Mouse (Mus musculus): ENCODE measurements around the gene Enpp7. TPM values are rescaled to one million over a fixed set of nuclear protein-coding genes. Genes with fewer than 3 reads are reported as not detected.

Enpp7 gene
- polyA plus RNA-seq, 1 experiment from 2014 or later: not detected

DNA sequence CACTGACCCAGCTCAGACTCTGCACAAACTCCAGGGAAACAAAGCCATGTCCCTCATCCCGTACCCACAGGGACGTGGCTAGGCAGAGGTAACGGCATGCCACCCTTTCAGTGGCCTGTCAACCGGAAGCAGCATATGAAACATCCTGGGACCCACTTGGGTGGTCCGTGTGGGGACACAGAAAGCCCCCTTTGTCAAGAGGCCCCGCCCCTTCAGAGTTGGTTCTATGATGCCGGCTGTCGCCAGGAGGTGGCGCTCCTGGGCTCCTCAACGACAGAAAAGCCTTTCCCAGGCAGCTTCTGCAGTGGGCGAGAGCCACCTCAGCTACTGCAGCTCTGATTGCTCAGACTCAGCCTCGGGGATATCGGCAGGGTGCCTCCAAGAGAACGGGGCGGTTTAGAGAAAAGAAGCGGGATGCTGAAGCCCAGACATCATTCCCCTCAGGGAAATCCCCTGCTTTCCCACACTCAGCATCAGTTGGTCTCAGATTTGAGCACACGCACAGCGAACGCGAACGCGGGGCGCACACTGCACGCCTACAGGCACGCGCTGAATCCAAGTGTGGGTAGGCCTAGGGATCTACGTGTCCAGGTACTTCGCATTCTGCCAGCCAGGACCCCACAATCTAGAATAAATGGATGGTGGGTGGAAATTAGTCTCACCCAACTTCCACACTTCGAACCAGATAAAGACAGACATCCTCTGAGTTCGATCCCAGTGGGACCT is 10.7 kb downstream of the Enpp7 start:
- peaks cover 19% of the 10 kb centered on the region for H3K27me3 ChIP-seq
- peak; percentile 96 for TF ChIP-seq CTCF (IDR thresholded peaks at IDR 0.05)
- no peak for DNase-seq (ENCODE audit: low read depth, low spot score)
- no peak for ATAC-seq
- ChIA-PET POLR2A (interaction anchor here (0.8 kb wide), 1 partner anchor 53 kb away, joined by 3 read pairs; no protein-coding TSS in a partner anchor), CTCF (interaction anchor here (0.7 to 1.4 kb wide), 6 partner anchors 19 to 61 kb away, joined by 3 to 4 read pairs (median 3); no protein-coding TSS in a partner anchor)
- in situ Hi-C loops (cut with MboI; ENCODE audit: low pct_unique_long_range_greater_than_20kb): no loop called here

DNA sequence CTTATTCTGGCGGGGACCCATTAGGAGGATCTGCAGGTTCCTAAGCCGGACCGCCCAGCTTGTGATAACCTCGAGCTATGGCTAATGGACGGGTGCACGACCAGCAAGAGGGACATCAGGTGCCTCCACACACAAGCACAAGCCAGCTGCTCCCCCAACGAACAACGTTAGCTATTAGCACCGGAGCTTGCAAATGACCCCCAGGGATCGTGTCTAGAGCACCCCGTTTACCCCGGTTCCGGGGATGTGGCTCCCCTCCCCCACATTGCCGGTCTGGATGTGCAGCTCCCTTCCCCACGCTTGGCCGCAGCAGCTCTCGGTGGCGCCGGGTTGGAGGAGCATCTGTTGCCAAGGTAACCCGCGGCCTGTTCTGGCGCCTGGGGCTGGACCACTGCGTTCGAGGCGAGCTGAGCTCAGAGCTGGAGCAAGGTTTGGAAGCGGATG is 11.4 kb downstream of the Enpp7 start:
- peaks cover 19% of the 10 kb centered on the region for H3K27me3 ChIP-seq
- POLR2A ChIA-PET: no interaction called here
- in situ Hi-C loops (cut with MboI; ENCODE audit: low pct_unique_long_range_greater_than_20kb): no loop called here
- DNase-seq (ENCODE audit: low read depth, low spot score) (no peak), ATAC-seq (no peak)
- CTCF ChIA-PET: interaction anchor here (0.9 to 1.4 kb wide), 4 partner anchors 18 to 61 kb away, joined by 3 to 4 read pairs (median 4); no protein-coding TSS in a partner anchor
- TF ChIP-seq CTCF (IDR thresholded peaks at IDR 0.05): no peak

DNA sequence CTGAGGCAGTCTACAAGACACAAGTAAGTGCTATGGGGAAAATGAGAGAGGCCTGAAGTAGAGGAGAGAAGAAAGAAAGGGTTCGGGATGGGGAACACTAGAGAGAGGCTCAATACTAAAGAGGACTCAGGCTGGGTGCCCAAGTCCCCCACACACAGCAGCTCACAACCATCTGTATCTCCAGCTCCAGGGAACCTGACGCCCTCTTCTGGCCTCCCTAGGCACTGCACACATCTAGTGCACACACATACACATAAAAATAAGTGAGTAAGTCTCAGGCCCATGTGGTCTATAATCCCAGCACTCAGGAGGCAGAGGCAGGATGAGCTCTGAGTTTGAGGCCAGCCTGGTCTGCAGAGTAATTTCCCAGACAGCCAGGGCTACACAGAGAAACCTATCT is 12.9 kb downstream of the Enpp7 start:
- no peak for TF ChIP-seq CTCF (IDR thresholded peaks at IDR 0.05)
- DNase-seq (ENCODE audit: low read depth, low spot score) (no peak), ATAC-seq (no peak)
- ChIA-PET CTCF (no interaction called here), POLR2A (no interaction called here)
- in situ Hi-C loops (cut with MboI; ENCODE audit: low pct_unique_long_range_greater_than_20kb): no loop called here
- peaks cover 9% of the 10 kb centered on the region for H3K27me3 ChIP-seq

DNA sequence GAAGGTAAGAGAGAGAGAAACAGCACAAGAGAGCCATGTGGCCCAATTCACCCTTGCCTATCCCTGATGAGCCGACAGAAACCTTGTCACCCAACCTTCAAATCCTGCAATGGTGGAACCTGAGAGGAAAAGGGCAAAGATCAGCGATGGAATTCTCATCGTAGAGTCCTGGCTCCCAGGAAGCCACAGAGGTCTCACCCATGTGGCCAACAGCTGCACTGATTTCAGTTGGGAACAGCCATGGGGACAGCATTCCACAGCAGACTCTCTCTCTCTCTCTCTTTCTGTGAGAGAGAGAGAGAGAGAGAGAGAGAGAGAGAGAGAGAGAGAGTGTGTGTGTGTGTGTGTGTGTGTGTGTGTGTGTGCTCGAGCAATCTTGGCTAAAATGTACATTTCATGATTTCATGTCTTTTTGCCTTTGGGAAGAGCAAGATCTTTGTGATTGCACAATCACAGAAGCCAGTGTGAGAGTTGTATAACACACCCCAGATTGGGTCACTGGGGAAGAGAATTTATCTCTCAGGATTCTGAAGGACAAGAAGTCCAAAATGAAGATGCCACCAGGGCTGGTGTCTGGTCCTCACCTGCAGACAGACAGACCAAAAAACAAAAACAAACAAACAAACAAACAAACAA is 13.6 kb downstream of the Enpp7 start:
- H3K27me3 ChIP-seq: peaks cover 3% of the 10 kb centered on the region
- DNase-seq (ENCODE audit: low read depth, low spot score) (no peak), ATAC-seq (no peak)
- CTCF ChIA-PET: no interaction called here
- POLR2A ChIA-PET: no interaction called here
- no peak for TF ChIP-seq CTCF (IDR thresholded peaks at IDR 0.05)
- in situ Hi-C loops (cut with MboI; ENCODE audit: low pct_unique_long_range_greater_than_20kb): no loop called here

DNA sequence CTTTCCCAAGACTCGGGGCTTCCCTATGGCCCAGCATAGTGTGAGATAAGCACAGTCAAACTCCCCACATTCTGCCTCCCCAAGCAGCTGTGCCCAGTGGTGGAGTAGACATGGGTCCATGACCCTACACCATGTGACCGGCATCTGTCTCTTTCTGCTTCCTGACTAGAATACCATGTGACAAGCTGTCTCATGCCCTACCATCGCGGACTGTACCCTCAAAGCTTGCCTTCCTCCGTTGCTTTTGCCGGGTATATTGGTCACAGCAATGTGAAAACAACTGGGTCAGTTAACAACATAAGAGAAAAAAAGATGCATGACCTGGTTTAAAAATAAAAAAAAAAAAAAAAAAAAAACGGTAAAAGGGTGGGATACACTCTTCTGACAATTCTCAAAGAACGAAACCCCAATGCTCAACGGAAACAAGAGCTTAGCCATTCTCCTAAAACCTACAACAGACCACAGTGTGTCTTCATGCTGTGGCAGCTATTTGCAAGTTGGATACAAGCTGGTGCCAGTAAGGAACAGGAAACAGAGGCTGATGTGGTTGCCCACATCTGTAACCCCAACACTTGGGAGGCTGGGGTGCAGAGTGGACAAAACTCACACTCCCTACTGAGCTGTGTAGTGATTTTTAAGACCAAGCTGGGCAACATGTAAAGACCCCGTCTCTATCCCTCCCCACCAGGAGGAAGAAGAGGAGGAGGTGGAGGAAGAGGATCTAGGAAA is 17.7 kb downstream of the Enpp7 start:
- in situ Hi-C loops (cut with MboI; ENCODE audit: low pct_unique_long_range_greater_than_20kb): no loop called here
- DNase-seq (ENCODE audit: low read depth, low spot score) (no peak), ATAC-seq (no peak)
- CTCF ChIA-PET: interaction anchor here (1.0 kb wide), 1 partner anchor 17 kb away, joined by 3 read pairs; the partner anchor contains the start of gene Cbx2
- peaks cover 3% of the 10 kb centered on the region for H3K27me3 ChIP-seq
- TF ChIP-seq CTCF (IDR thresholded peaks at IDR 0.05): no peak
- POLR2A ChIA-PET: no interaction called here

DNA sequence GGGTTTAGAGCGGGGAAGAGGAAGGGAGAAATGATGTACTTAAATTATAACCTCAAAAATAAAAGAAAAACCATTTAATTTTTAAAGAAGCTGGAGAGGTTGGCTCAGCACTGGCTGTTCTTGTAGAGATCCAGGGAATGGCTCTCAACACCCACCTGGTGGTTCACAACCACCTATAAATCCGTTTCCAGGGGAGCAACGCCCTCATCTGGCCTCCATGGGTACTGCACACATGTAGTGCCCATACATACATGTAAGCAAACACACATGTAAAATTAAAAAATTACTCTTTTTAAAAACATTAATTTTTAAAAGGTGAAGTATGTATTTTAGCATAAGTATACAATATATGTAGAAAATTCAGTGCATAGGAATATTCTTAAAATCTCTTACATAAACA is 18.5 kb downstream of the Enpp7 start:
- H3K27me3 ChIP-seq: peaks cover 3% of the 10 kb centered on the region
- CTCF ChIA-PET: no interaction called here
- no peak for TF ChIP-seq CTCF (IDR thresholded peaks at IDR 0.05)
- POLR2A ChIA-PET: no interaction called here
- ATAC-seq (no peak), DNase-seq (ENCODE audit: low read depth, low spot score) (no peak)
- in situ Hi-C loops (cut with MboI; ENCODE audit: low pct_unique_long_range_greater_than_20kb): no loop called here

DNA sequence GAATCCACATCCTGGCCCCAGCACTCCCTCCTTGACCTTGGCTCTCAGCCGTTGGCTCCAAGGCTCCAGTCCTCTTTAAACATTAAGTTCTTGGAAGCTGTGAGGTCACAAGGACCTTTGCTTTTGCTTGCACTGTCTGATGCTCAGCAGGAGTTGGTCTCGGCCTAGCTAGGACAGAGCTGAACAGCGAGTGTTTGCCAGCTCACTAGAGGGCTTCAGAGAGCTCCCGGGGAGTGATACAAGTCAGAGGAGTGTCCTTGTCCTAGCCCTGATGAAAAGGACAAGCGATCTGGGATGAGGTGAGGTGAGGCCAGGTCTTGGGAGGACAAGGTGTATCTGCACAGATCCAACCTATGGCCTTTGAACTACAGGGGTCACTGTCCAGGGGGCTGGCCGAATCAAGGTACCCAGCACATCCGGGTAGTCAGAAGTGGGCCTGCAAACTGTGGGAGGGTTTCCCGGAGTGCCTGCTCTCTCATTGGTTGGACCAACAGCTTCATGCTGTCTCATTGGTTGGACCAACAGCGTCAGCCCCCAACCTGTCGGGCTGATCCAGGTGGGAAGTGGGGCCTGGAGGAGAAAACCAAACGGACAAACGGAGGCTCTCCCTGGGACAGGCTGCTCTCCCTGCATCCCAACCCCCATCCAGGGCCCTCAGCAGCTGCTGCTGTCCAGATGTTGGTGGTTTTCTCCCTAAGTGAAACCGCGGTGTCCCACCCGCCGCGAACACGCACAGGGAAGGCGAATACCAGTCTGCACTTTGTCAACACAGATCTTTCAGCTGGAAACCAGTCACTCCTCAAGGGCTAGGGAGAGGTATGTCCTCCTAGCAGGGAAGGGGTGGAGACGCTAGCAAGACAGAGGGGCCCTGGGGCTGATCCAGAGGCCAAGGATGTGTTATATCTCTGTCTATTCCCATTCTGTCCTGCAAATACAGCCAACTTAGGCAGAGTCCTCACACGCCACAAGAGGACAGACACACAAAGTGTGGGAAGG is 19.8 kb downstream of the Enpp7 start:
- in situ Hi-C loops (cut with MboI; ENCODE audit: low pct_unique_long_range_greater_than_20kb): no loop called here
- DNase-seq (ENCODE audit: low read depth, low spot score): no peak
- no peak for ATAC-seq
- CTCF ChIA-PET: no interaction called here
- no peak for TF ChIP-seq CTCF (IDR thresholded peaks at IDR 0.05)
- H3K27me3 ChIP-seq: no peaks in the 10 kb centered on the region
- POLR2A ChIA-PET: interaction anchor here (0.7 kb wide), 1 partner anchor 24 kb away, joined by 3 read pairs; no protein-coding TSS in a partner anchor

DNA sequence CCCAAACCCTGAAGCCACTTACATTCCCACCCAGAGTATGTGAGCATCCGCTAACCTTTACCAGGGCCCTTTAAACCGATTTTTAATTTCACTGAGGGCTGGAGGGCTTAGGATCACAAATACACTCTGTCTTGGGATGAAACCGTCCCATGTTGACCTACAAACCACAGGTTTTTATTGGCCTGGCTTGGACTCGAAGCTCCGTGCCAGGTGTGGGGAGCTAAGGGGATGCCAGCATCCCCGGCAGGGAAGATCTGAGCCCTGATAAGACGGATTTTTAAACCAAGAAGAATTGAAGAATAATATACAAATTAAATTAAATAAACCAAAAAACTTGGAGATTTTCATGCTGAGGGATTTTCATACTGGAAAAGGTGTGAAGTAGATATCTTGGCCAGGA is 26.5 kb downstream of the Enpp7 start:
- ATAC-seq: no peak
- no peak for DNase-seq (ENCODE audit: low read depth, low spot score)
- POLR2A ChIA-PET: no interaction called here
- CTCF ChIA-PET: no interaction called here
- no peaks in the 10 kb centered on the region for H3K27me3 ChIP-seq
- in situ Hi-C loops (cut with MboI; ENCODE audit: low pct_unique_long_range_greater_than_20kb): no loop called here
- TF ChIP-seq CTCF (IDR thresholded peaks at IDR 0.05): no peak

DNA sequence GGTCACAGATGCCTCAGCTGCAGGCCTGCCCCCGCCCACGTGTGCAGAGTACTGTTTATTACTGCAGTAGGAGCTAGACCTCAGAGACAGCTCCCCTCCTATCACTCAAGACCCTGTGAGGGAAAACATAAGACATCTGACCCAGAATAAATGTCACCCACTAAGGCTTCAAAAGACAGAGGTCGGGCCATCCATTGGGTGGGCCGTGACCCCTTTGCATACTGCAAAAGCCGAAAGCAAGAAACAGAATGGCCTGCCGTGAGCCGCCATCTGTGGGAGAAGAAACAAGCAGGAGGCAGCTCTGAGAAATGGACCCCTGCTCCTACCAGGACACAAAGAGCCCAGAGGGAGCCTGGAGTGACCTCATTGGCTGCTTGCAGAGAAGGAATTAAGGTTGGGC is 29.5 kb downstream of the Enpp7 start:
- no peak for ATAC-seq
- DNase-seq (ENCODE audit: low read depth, low spot score): no peak
- in situ Hi-C loops (cut with MboI; ENCODE audit: low pct_unique_long_range_greater_than_20kb): no loop called here
- H3K27me3 ChIP-seq: peaks cover 4% of the 10 kb centered on the region
- no peak for TF ChIP-seq CTCF (IDR thresholded peaks at IDR 0.05)
- CTCF ChIA-PET: interaction anchor here (1.1 kb wide), 1 partner anchor 19 kb away, joined by 4 read pairs; no protein-coding TSS in a partner anchor
- POLR2A ChIA-PET: no interaction called here

DNA sequence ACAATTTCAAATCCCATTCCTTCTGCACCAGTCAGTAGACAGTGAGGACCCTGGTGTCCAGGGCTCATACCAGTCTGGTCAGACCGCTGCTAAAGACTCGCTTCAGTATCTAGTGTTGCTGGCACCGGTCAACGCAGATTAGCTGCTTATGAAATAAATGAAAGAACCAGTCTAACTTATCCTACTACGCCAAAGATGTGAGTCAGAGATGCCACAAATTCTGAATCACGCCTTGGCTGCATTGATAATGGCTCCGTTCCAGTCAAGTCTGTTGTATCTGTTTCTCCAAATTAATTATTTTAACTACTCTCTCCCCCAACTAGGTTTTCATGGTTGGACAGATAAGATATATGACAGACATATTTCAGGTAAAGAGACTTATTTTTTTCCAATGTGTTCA is 33.2 kb downstream of the Enpp7 start:
- no peak for TF ChIP-seq CTCF (IDR thresholded peaks at IDR 0.05)
- CTCF ChIA-PET: no interaction called here
- POLR2A ChIA-PET: no interaction called here
- DNase-seq (ENCODE audit: low read depth, low spot score) (no peak), ATAC-seq (no peak)
- in situ Hi-C loops (cut with MboI; ENCODE audit: low pct_unique_long_range_greater_than_20kb): no loop called here
- H3K27me3 ChIP-seq: peaks cover 4% of the 10 kb centered on the region

All from Patski (cell line).